In the genomic region with DNA sequence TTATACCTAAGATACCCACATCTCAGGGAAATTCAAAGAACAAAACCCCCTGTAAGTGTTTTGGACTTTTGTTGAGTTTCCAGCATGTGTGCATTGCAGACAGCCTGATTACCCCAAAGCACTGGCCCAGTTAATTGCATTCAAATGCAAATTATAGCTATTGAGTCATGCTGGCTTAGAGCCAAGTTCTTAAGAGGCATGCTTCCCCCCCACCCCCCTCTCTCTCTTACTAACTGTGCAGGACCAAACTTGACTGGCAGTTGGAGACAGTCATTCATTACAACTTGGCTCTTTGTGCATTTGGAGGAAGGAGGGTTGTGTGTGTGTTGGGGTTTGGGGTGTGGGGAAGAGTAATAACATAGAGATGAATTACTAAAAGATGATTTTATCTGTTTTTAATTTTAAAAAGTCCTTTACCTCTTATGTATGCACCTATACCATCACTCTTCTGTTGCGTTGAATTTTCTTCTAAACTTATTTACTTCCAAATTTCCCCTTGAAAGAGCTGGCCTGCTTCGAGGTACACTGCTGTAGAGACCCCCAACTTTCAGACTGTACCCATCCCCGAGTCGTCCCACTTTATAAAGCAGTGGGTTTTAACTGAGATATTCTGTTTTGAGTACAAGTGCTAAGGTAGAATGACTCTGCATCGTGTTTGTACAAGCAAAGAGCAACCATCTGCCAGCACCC, we compare ENCODE assay signal across 9 mouse cellular contexts. TPM values are rescaled to one million over a fixed set of nuclear protein-coding genes. Genes with fewer than 3 reads are reported as not detected.
DNase-seq lines count a peak whose midpoint lies in the region; ATAC-seq and TF ChIP-seq lines count a peak whose summit lies in the region.
"Had no signal": no experiment of that assay in that cellular context is flagged by ENCODE, and none has a peak within 500 bp of the region (broad histone marks: within the 10 kb centered on the region; RNA-seq: fewer than 3 reads in every experiment).

No protein-coding gene starts in this region.

- WGBS in lung, embryonic 14.5 days, result 36% methylated on average over 5 of the region's 5 CpGs
- 45% methylated on average over 5 of the region's 5 CpGs for WGBS in forebrain, embryonic 10.5 days
- 60% methylated on average over 5 of the region's 5 CpGs for WGBS in limb, embryonic 13.5 days
- 53% methylated on average over 5 of the region's 5 CpGs for WGBS in heart, embryonic 10.5 days

- no peak for TF ChIP-seq CTCF in lung, embryonic 14.5 days (IDR thresholded peaks at IDR 0.05; ENCODE audit: low read depth)

- no peak for ATAC-seq in lung, embryonic 14.5 days (ENCODE audit: insufficient read depth)
- 0 out of 2 replicates have a peak, but pooled peaks have one; percentile 44 for ATAC-seq in limb, embryonic 13.5 days (ENCODE audit: low FRiP score, low read depth)

- no peak overlapping the region for H3K4me2 ChIP-seq in lung, embryonic 14.5 days
- H3K4me2 ChIP-seq in limb, embryonic 13.5 days (replicated peaks), result no peak overlapping the region

- peak; percentile 53 for DNase-seq in lung, embryonic 14.5 days
- DNase-seq in lung, postnatal 36 days, result no peak
- peak; percentile 75 for DNase-seq in forebrain, embryonic 10.5 days (ENCODE audit: extremely low spot score, low spot score)
- DNase-seq in adrenal gland, postnatal 25 days, result no peak
- DNase-seq in cerebellum, adult 8-10 months, result no peak
- DNase-seq in heart, embryonic 10.5 days (ENCODE audit: low spot score), result no peak

- H3K9ac ChIP-seq in lung, embryonic 14.5 days, result no peak overlapping the region
- no peak overlapping the region for H3K9ac ChIP-seq in limb, embryonic 13.5 days

- no peak overlapping the region for H3K27ac ChIP-seq in lung, embryonic 14.5 days (ENCODE audit: low read depth)
- peak overlapping the region; percentile 87 for H3K27ac ChIP-seq in forebrain, embryonic 10.5 days
- H3K27ac ChIP-seq in limb, embryonic 13.5 days, result no peak overlapping the region
- H3K27ac ChIP-seq in heart, embryonic 10.5 days, result no peak overlapping the region

- H3K4me1 ChIP-seq in lung, embryonic 14.5 days (ENCODE audit: insufficient read depth), result no peaks in the 10 kb centered on the region
- H3K4me1 ChIP-seq in forebrain, embryonic 10.5 days, result peaks cover 68% of the 10 kb centered on the region
- peaks cover 7% of the 10 kb centered on the region; the same call in 1 of the 2 replicates for H3K4me1 ChIP-seq in limb, embryonic 13.5 days
- peaks cover 32% of the 10 kb centered on the region for H3K4me1 ChIP-seq in heart, embryonic 10.5 days
- H3K4me1 ChIP-seq: megakaryocyte, embryonic 14.5 days had no signal

- H3K9me3 ChIP-seq in lung, embryonic 14.5 days (ENCODE audit: low read depth, low read length), result no peaks in the 10 kb centered on the region
- peaks cover 4% of the 10 kb centered on the region; the same call in 1 of the 2 replicates for H3K9me3 ChIP-seq in forebrain, embryonic 10.5 days
- H3K9me3 ChIP-seq in limb, embryonic 13.5 days, result no peaks in the 10 kb centered on the region
- no peaks in the 10 kb centered on the region for H3K9me3 ChIP-seq in heart, embryonic 10.5 days

- no peak overlapping the region for H3K4me3 ChIP-seq in lung, embryonic 14.5 days (ENCODE audit: low read depth, low read length)
- no peak overlapping the region for H3K4me3 ChIP-seq in forebrain, embryonic 10.5 days
- no peak overlapping the region for H3K4me3 ChIP-seq in limb, embryonic 13.5 days
- H3K4me3 ChIP-seq in heart, embryonic 10.5 days, result no peak overlapping the region
- H3K4me3 ChIP-seq: megakaryocyte, embryonic 14.5 days had no signal

- no peaks in the 10 kb centered on the region for H3K27me3 ChIP-seq in lung, embryonic 14.5 days (ENCODE audit: insufficient read depth, low read length)
- H3K27me3 ChIP-seq in forebrain, embryonic 10.5 days (ENCODE audit: poor library complexity, severe bottlenecking), result no peaks in the 10 kb centered on the region
- no peaks in the 10 kb centered on the region for H3K27me3 ChIP-seq in limb, embryonic 13.5 days
- H3K27me3 ChIP-seq in heart, embryonic 10.5 days (ENCODE audit: insufficient read depth, poor library complexity, severe bottlenecking), result no peaks in the 10 kb centered on the region
- H3K27me3 ChIP-seq: megakaryocyte, embryonic 14.5 days had no signal

- no peaks in the 10 kb centered on the region for H3K36me3 ChIP-seq in lung, embryonic 14.5 days (ENCODE audit: insufficient read depth)
- no peaks in the 10 kb centered on the region for H3K36me3 ChIP-seq in forebrain, embryonic 10.5 days (replicated peaks)
- H3K36me3 ChIP-seq in limb, embryonic 13.5 days, result no peaks in the 10 kb centered on the region
- no peaks in the 10 kb centered on the region for H3K36me3 ChIP-seq in heart, embryonic 10.5 days

RNA-seq across cellular contexts. Expression of a gene that starts 6.6 kb away (rescaled TPM):
- polyA plus RNA-seq in lung, embryonic 14.5 days (2014; fragmentation: Nextera tagmentation; extraction: Ambion mirVana), result 6.7 and 7.5 TPM in 2 replicates
- 26.7 and 26.8 TPM in 2 replicates for polyA plus RNA-seq in forebrain, embryonic 10.5 days (2016; fragmentation: Nextera tagmentation; extraction: Ambion mirVana)
- 6.7 and 7.3 TPM in 2 replicates for polyA plus RNA-seq in limb, embryonic 13.5 days (2015; fragmentation: Nextera tagmentation; extraction: Ambion mirVana)
- 15.4 and 23.0 TPM in 2 replicates for total RNA-seq in adrenal gland, postnatal 25 days (2021)
- polyA plus RNA-seq in heart, embryonic 10.5 days (2016; fragmentation: Nextera tagmentation; extraction: Ambion mirVana), result 4.9 and 5.0 TPM in 2 replicates
- total RNA-seq: MEL had no signal

Comparison
In these comparisons a context has a peak if more than half of its experiments do, and no peak if none do; other contexts are left out.
1. DNase-seq: peak in lung, embryonic 14.5 days (single experiment) and forebrain, embryonic 10.5 days (single experiment); none in lung, postnatal 36 days (single experiment), adrenal gland, postnatal 25 days (single experiment), cerebellum, adult 8-10 months (single experiment) and heart, embryonic 10.5 days (single experiment).